Mouse (Mus musculus): ENCODE data around the gene Arhgap21.

DNA sequence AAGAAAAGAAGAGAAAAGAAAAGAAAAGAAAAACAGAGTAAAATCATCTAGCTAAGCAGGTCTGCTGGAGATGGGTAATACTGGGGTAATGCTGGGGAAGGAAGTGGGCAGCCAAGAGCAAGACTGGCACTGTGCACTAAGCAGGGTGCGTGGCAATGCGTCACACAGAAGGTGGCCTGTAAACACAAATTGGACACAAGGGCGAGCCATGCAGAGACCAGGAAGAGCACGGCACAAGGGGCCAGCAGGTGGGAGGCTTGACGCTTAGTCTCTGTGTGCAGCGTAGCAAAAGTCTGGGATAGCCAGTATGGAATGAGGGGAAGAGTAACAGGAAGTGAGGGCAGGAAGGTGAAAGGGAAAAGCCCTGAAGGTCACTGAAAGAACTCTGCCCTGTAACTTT, 6.9 kb downstream of the Arhgap21 start:
- TF ChIP-seq CTCF (IDR thresholded peaks at IDR 0.05; ENCODE audit: low read depth) (no peak), EP300 (IDR thresholded peaks at IDR 0.05; ENCODE audit: low read depth) (no peak)
